Mouse (Mus musculus): ENCODE measurements at regions not wholly inside any gene's neighbourhood (a gene's known extent, or its start where the extent isn't known, plus 50 kb on each side); places are given as distances from the start of the nearest gene placed in this dataset.

- Histone ChIP-seq H3K79me2 (ENCODE audit: control insufficient read depth, insufficient read depth, low read length, poor library complexity) (no peaks in the 10 kb centered on the region), H3K9me3 (replicated peaks; ENCODE audit: insufficient read depth, low read length) (no peaks in the 10 kb centered on the region), H3K9ac (ENCODE audit: control insufficient read depth, low read depth, low read length, poor library complexity, severe bottlenecking) (no peak overlapping the region), H3K27ac (ENCODE audit: control insufficient read depth, low read depth, low read length) (no peak overlapping the region), H3K4me1 (ENCODE audit: control insufficient read depth in 1 of 2, insufficient read depth in 2 of 2, low read length in 2 of 2) (no peaks in the 10 kb centered on the region), H3K27me3 (ENCODE audit: control insufficient read depth in 1 of 2, insufficient read depth in 2 of 2, low read length in 2 of 2) (no peaks in the 10 kb centered on the region), H3K36me3 (ENCODE audit: control insufficient read depth in 1 of 2, insufficient read depth in 2 of 2, low read length in 2 of 2) (no peaks in the 10 kb centered on the region), H3K4me3 (ENCODE audit: control insufficient read depth in 1 of 2, insufficient read depth in 1 of 2, low read depth in 2 of 2, low read length in 2 of 2) (no peak overlapping the region)
- TF ChIP-seq TCF12 (IDR thresholded peaks at IDR 0.05; ENCODE audit: low read depth, low read length) (no peak), MAFK (IDR thresholded peaks at IDR 0.05; ENCODE audit: borderline replicate concordance, low read depth, low read length) (no peak), ELF1 (IDR thresholded peaks at IDR 0.05; ENCODE audit: low read depth, low read length) (no peak), MYC (IDR thresholded peaks at IDR 0.05; ENCODE audit: low read depth, low read length) (no peak), EP300 (IDR thresholded peaks at IDR 0.05; ENCODE audit: low read depth in 1 of 2, low read length in 2 of 2) (no peak), ZNF384 (IDR thresholded peaks at IDR 0.05; ENCODE audit: low read depth, low read length) (no peak), POLR2A (IDR thresholded peaks at IDR 0.05; ENCODE audit: control insufficient read depth in 1 of 2, insufficient read depth in 1 of 2, low read depth in 1 of 2, low read length in 2 of 2, poor library complexity in 1 of 2) (no peak), MYB (IDR thresholded peaks at IDR 0.05; ENCODE audit: low read depth, low read length) (no peak), NRF1 (IDR thresholded peaks at IDR 0.05; ENCODE audit: insufficient read depth, low read depth, low read length, poor library complexity, severe bottlenecking) (no peak), NELFE (IDR thresholded peaks at IDR 0.05; ENCODE audit: low read depth, low read length) (no peak)
- no peak for DNase-seq (ENCODE audit: low read depth, low spot score)
Observed at GRCm38 (mm10) chr1:73113137-73113536, 97.4 kb upstream of the Tnp1 start.

- no peaks in the 10 kb centered on the region for H3K4me1 ChIP-seq (ENCODE audit: control insufficient read depth in 1 of 2, insufficient read depth in 2 of 2, low read length in 2 of 2)
- no peaks in the 10 kb centered on the region for H3K9me3 ChIP-seq (replicated peaks; ENCODE audit: insufficient read depth, low read length)
- H3K27me3 ChIP-seq (ENCODE audit: control insufficient read depth in 1 of 2, insufficient read depth in 2 of 2, low read length in 2 of 2): no peaks in the 10 kb centered on the region
- no peak overlapping the region for H3K27ac ChIP-seq (ENCODE audit: control insufficient read depth, low read depth, low read length)
- TF ChIP-seq EP300 (IDR thresholded peaks at IDR 0.05; ENCODE audit: low read depth in 1 of 2, low read length in 2 of 2) (no peak), ZC3H11A (IDR thresholded peaks at IDR 0.05; ENCODE audit: low read depth, low read length) (no peak), RAD21 (IDR thresholded peaks at IDR 0.05; ENCODE audit: low read depth, low read length) (no peak), TCF12 (IDR thresholded peaks at IDR 0.05; ENCODE audit: low read depth, low read length) (no peak), POLR2A (IDR thresholded peaks at IDR 0.05; ENCODE audit: control insufficient read depth in 1 of 2, insufficient read depth in 1 of 2, low read depth in 1 of 2, low read length in 2 of 2, poor library complexity in 1 of 2) (no peak), TAL1 (IDR thresholded peaks at IDR 0.05; ENCODE audit: low read length) (no peak), MAX (IDR thresholded peaks at IDR 0.05; ENCODE audit: low read length) (no peak), SMC3 (IDR thresholded peaks at IDR 0.05; ENCODE audit: low read depth, low read length) (no peak), KAT2A (conservative IDR thresholded peaks at IDR 0.05; ENCODE audit: low read depth, low read length) (no peak), ETS1 (IDR thresholded peaks at IDR 0.05; ENCODE audit: low read depth, low read length) (no peak), E2F4 (IDR thresholded peaks at IDR 0.05; ENCODE audit: borderline replicate concordance, low read depth, low read length) (no peak), BHLHE40 (IDR thresholded peaks at IDR 0.05; ENCODE audit: borderline replicate concordance, low read depth, low read length) (no peak), GATA1 (IDR thresholded peaks at IDR 0.05; ENCODE audit: low read depth, low read length) (no peak), MAFK (IDR thresholded peaks at IDR 0.05; ENCODE audit: borderline replicate concordance, low read depth, low read length) (no peak), UBTF (IDR thresholded peaks at IDR 0.05; ENCODE audit: borderline replicate concordance, insufficient read depth, low read depth, low read length) (no peak), MEF2A (IDR thresholded peaks at IDR 0.05; ENCODE audit: extremely low read depth, insufficient replicate concordance, low read depth, low read length, poor library complexity, severe bottlenecking) (no peak), ELF1 (IDR thresholded peaks at IDR 0.05; ENCODE audit: low read depth, low read length) (no peak), ZNF384 (IDR thresholded peaks at IDR 0.05; ENCODE audit: low read depth, low read length) (no peak), SIN3A (IDR thresholded peaks at IDR 0.05; ENCODE audit: low read length) (no peak), CTCF (IDR thresholded peaks at IDR 0.05 in 2 of 3, conservative IDR thresholded peaks at IDR 0.05 in 1 of 3; ENCODE audit: control insufficient read depth in 1 of 3, insufficient read depth in 1 of 3, low read depth in 2 of 3, low read length in 3 of 3, poor library complexity in 1 of 3, severe bottlenecking in 1 of 3) (no peak)
- no peak overlapping the region for H3K4me3 ChIP-seq (ENCODE audit: control insufficient read depth in 1 of 2, insufficient read depth in 1 of 2, low read depth in 2 of 2, low read length in 2 of 2)
- H3K9ac ChIP-seq (ENCODE audit: control insufficient read depth, low read depth, low read length, poor library complexity, severe bottlenecking): no peak overlapping the region
- H3K79me2 ChIP-seq (ENCODE audit: control insufficient read depth, insufficient read depth, low read length, poor library complexity): no peaks in the 10 kb centered on the region
- no peak for DNase-seq (ENCODE audit: low read depth, low spot score)
- no peaks in the 10 kb centered on the region for H3K36me3 ChIP-seq (ENCODE audit: control insufficient read depth in 1 of 2, insufficient read depth in 2 of 2, low read length in 2 of 2)
Observed at GRCm38 (mm10) chr1:73112711-73113110, 97.0 kb upstream of the Tnp1 start.
